8 mouse cellular contexts compared by ENCODE assay signal in the genomic region with DNA sequence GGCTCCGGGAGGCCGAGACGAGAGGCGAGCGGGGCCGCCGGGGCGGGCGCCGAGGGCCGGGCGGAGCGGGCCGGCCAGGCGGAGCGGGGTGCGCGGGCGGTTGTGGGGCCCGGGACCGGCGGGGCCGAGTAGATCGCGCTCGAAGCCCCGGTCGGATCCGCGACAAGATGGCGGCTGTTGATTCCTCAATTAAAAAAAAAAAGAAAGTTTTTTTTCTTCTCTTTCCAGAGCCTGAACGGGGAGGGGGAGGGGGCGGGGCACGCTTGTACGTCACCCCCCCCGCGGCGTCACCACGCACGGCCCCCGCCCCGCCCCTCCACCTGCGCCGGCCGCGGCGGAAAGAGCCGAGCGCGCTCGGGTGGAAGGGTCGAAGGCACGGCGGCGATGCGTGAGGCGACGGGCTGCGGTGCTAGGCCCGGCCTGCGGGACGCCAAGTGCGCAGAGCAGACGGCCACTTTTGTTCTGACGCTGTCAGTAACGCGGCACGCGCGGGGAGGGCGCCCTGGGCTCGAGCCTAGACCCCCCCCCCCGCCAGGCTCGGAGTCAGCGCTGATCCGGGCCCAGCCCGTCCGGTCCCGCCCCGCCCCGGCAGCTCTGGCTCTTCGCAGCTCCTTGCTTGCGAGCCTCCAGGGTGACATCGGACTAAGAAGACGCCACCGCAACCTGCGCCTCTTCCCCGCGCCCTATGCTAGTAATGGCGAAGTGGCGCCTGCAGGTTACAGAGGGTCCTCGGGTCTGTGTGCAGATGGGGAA. TPM values are rescaled to one million over a fixed set of nuclear protein-coding genes. Genes with fewer than 3 reads are reported as not detected.
DNase-seq lines count a peak whose midpoint lies in the region; ATAC-seq and TF ChIP-seq lines count a peak whose summit lies in the region.

Crebbp (minus strand) TSS at position 199 of the 753 bp plus-strand sequence.

- peak within 1 kb of the TSS; percentile 96 for H3ac ChIP-seq in myocyte (ENCODE audit: control insufficient read depth, insufficient read length)

- H3K9me3 ChIP-seq in heart, embryonic 11.5 days (replicated peaks; ENCODE audit: control insufficient read depth, low read length), result no peaks in the 10 kb centered on the region
- no peaks in the 10 kb centered on the region for H3K9me3 ChIP-seq in kidney, embryonic 16.5 days (ENCODE audit: low read length)

- peak within 1 kb of the TSS; percentile 92 for H3K9ac ChIP-seq in heart, embryonic 11.5 days (ENCODE audit: low read depth, low read length)
- peak within 1 kb of the TSS; percentile 99 for H3K9ac ChIP-seq in kidney, embryonic 16.5 days (replicated peaks; ENCODE audit: low read length)
- H3K9ac ChIP-seq in liver, adult 2 months (ENCODE audit: low read depth, low read length), result peak within 1 kb of the TSS; percentile 83

- TF ChIP-seq CTCF in bone marrow macrophage, adult 2 months (IDR thresholded peaks at IDR 0.05; ENCODE audit: low read depth, low read length), result no peak
- no peak for TF ChIP-seq CTCF in embryonic fibroblast, embryonic 13.5 days (IDR thresholded peaks at IDR 0.05; ENCODE audit: borderline replicate concordance, insufficient read depth, low read length)
- no peak for TF ChIP-seq CTCF in liver, adult 2 months (IDR thresholded peaks at IDR 0.05; ENCODE audit: low read depth, low read length)

- peak; percentile 91 for ATAC-seq in heart, embryonic 11.5 days (replicated peaks; ENCODE audit: insufficient number of reproducible peaks, low FRiP score, low TSS enrichment)
- peak; percentile 93 for ATAC-seq in kidney, embryonic 16.5 days (ENCODE audit: low FRiP score, low TSS enrichment)

- TF ChIP-seq POLR2A in bone marrow macrophage, adult 2 months (IDR thresholded peaks at IDR 0.05; ENCODE audit: borderline replicate concordance, low read depth, low read length), result no peak
- peak; percentile 88 for TF ChIP-seq POLR2A in embryonic fibroblast, embryonic 13.5 days (IDR thresholded peaks at IDR 0.05; ENCODE audit: low read depth, low read length)
- 0 out of 2 replicates have a peak, but pooled peaks have one; percentile 5 for TF ChIP-seq POLR2A in liver, adult 2 months (IDR thresholded peaks at IDR 0.05; ENCODE audit: extremely low read depth, insufficient read depth, low read length)
- peak; percentile 96 for TF ChIP-seq POLR2A in myocyte (IDR thresholded peaks at IDR 0.05; ENCODE audit: insufficient read length, low read depth)

- under 1% methylated on average over 81 of the region's 92 CpGs for WGBS in heart, embryonic 11.5 days (ENCODE audit: insufficient replicate concordance)
- under 1% methylated on average over 61 of the region's 92 CpGs for WGBS in kidney, embryonic 16.5 days
- 2% methylated on average over 84 of the region's 92 CpGs for WGBS in liver, adult 2 months

- H3K4me3 ChIP-seq in bone marrow macrophage, adult 2 months (ENCODE audit: insufficient read depth, low read length), result peak within 1 kb of the TSS; percentile 98
- peak within 1 kb of the TSS; percentile 95 for H3K4me3 ChIP-seq in embryonic fibroblast, embryonic 13.5 days (ENCODE audit: insufficient read depth, low read length)
- peak within 1 kb of the TSS; percentile 94 for H3K4me3 ChIP-seq in heart, embryonic 11.5 days (ENCODE audit: low read depth, low read length)
- peak within 1 kb of the TSS; percentile 99 for H3K4me3 ChIP-seq in kidney, embryonic 16.5 days (ENCODE audit: low read length)
- peak within 1 kb of the TSS; percentile 99 for H3K4me3 ChIP-seq in liver, adult 2 months (ENCODE audit: insufficient read depth, low read depth, low read length)
- peak within 1 kb of the TSS; percentile 81 for H3K4me3 ChIP-seq in myocyte

- 0 out of 2 replicates have a peak, but pooled peaks cover 5% of the 10 kb centered on the region for H3K27me3 ChIP-seq in heart, embryonic 11.5 days (ENCODE audit: control insufficient read depth, insufficient read depth, low read length)
- H3K27me3 ChIP-seq in kidney, embryonic 16.5 days (ENCODE audit: insufficient read depth, low read length), result no peaks in the 10 kb centered on the region
- H3K27me3 ChIP-seq in liver, adult 2 months (ENCODE audit: control insufficient read depth, insufficient read depth, low read length), result no peaks in the 10 kb centered on the region
- H3K27me3 ChIP-seq in myocyte (ENCODE audit: control insufficient read depth, insufficient read depth, insufficient read length), result peaks cover 3% of the 10 kb centered on the region
- H3K27me3 ChIP-seq in splenic B cell, adult 2 months (ENCODE audit: control insufficient read depth, insufficient read depth, low read length, poor library complexity, severe bottlenecking), result no peaks in the 10 kb centered on the region

- peak; percentile 93 for DNase-seq in A20 (ENCODE audit: low read depth, low spot score)
- DNase-seq in liver, adult 2 months (ENCODE audit: extremely low read depth, low read depth, low spot score), result peak; percentile 51
- peak; percentile 95 for DNase-seq in splenic B cell, adult 2 months (ENCODE audit: low read depth, low spot score)

- H3K36me3 ChIP-seq in heart, embryonic 11.5 days (ENCODE audit: control insufficient read depth, insufficient read depth, low read length), result no peaks in the 10 kb centered on the region
- no peaks in the 10 kb centered on the region for H3K36me3 ChIP-seq in kidney, embryonic 16.5 days (ENCODE audit: insufficient read depth, low read length)
- no peaks in the 10 kb centered on the region for H3K36me3 ChIP-seq in liver, adult 2 months (ENCODE audit: control insufficient read depth, insufficient read depth, low read length)
- no peaks in the 10 kb centered on the region for H3K36me3 ChIP-seq in myocyte (ENCODE audit: control insufficient read depth, insufficient read depth)
- H3K36me3 ChIP-seq in splenic B cell, adult 2 months (ENCODE audit: control insufficient read depth, insufficient read depth, low read length, poor library complexity, severe bottlenecking), result no peaks in the 10 kb centered on the region

- H3K4me1 ChIP-seq in bone marrow macrophage, adult 2 months (ENCODE audit: control insufficient read depth, insufficient read depth, low read length), result peaks cover 14% of the 10 kb centered on the region
- peaks cover 5% of the 10 kb centered on the region; the same call in 1 of the 2 replicates for H3K4me1 ChIP-seq in embryonic fibroblast, embryonic 13.5 days (ENCODE audit: control insufficient read depth, insufficient read depth, low read length)
- peaks cover 15% of the 10 kb centered on the region for H3K4me1 ChIP-seq in heart, embryonic 11.5 days (ENCODE audit: control insufficient read depth, insufficient read depth, low read length)
- peaks cover 14% of the 10 kb centered on the region for H3K4me1 ChIP-seq in kidney, embryonic 16.5 days (ENCODE audit: insufficient read depth, low read length)
- H3K4me1 ChIP-seq in liver, adult 2 months (ENCODE audit: control insufficient read depth, insufficient read depth, low read length), result peaks cover 18% of the 10 kb centered on the region

- H3K79me2 ChIP-seq in liver, adult 2 months (ENCODE audit: control insufficient read depth, insufficient read depth, low read length), result peaks cover 28% of the 10 kb centered on the region
- peaks cover 42% of the 10 kb centered on the region for H3K79me2 ChIP-seq in myocyte (ENCODE audit: control insufficient read depth, insufficient read depth)

- peak within 1 kb of the TSS; percentile 51; the same call in 1 of the 2 replicates for H3K27ac ChIP-seq in bone marrow macrophage, adult 2 months (ENCODE audit: insufficient read depth, low read depth, low read length)
- peak within 1 kb of the TSS; percentile 83; the same call in 1 of the 2 replicates for H3K27ac ChIP-seq in embryonic fibroblast, embryonic 13.5 days (ENCODE audit: insufficient read depth, low read length)
- H3K27ac ChIP-seq in heart, embryonic 11.5 days (ENCODE audit: low read depth, low read length), result peak within 1 kb of the TSS; percentile 94
- peak within 1 kb of the TSS; percentile 99 for H3K27ac ChIP-seq in kidney, embryonic 16.5 days (ENCODE audit: low read length)
- peak within 1 kb of the TSS; percentile 66 for H3K27ac ChIP-seq in liver, adult 2 months (replicated peaks; ENCODE audit: insufficient read depth, low read depth, low read length)

- peak within 1 kb of the TSS; percentile 96 for H3K4me2 ChIP-seq in heart, embryonic 11.5 days
- H3K4me2 ChIP-seq in kidney, embryonic 16.5 days (replicated peaks; ENCODE audit: low read depth, low read length), result peak within 1 kb of the TSS; percentile 86
- peak within 1 kb of the TSS; percentile 99 for H3K4me2 ChIP-seq in myocyte (ENCODE audit: low read depth)

TF ChIP-seq in myocyte, 11 proteins besides CTCF, POLR2A, EP300 and RAD21:
- TF ChIP-seq TCF3 (IDR thresholded peaks at IDR 0.05; ENCODE audit: insufficient read length, low read depth) (no peak), POLR2AphosphoS2 (IDR thresholded peaks at IDR 0.05; ENCODE audit: insufficient read length, low read depth) (peak; percentile 77), CEBPB (IDR thresholded peaks at IDR 0.05; ENCODE audit: insufficient read depth, poor library complexity, severe bottlenecking) (no peak), USF1 (IDR thresholded peaks at IDR 0.05; ENCODE audit: low read depth) (no peak), REST (IDR thresholded peaks at IDR 0.05; ENCODE audit: insufficient read depth, insufficient read length) (no peak), SRF (IDR thresholded peaks at IDR 0.05; ENCODE audit: control insufficient read depth, insufficient read length, low read depth) (no peak), E2F4 (IDR thresholded peaks at IDR 0.05; ENCODE audit: insufficient read depth) (no peak), MYOG (IDR thresholded peaks at IDR 0.05; ENCODE audit: control insufficient read depth in 1 of 3, insufficient read depth in 1 of 3, insufficient read length in 2 of 3, low read depth in 2 of 3) (peak in 2 of 3 experiments; percentile 53 to 64), TCF12 (IDR thresholded peaks at IDR 0.05; ENCODE audit: insufficient read depth, poor library complexity, severe bottlenecking) (no peak), MYOD1 (IDR thresholded peaks at IDR 0.05; ENCODE audit: control insufficient read depth in 1 of 3, insufficient read length in 2 of 3, low read depth in 2 of 3) (peak in 2 of 3 experiments; percentile 22 to 74), MAX (IDR thresholded peaks at IDR 0.05; ENCODE audit: low read depth) (no peak)
TF ChIP-seq in myocyte: peak in this region for 3.

RNA-seq across cellular contexts. Expression of gene Crebbp, which starts in this region (rescaled TPM):
- 41.4 and 44.5 TPM in 2 replicates for polyA plus RNA-seq in bone marrow macrophage, adult 2 months (2012; ENCODE audit: insufficient read depth, insufficient read length, missing spikeins)
- 47.2 and 62.2 TPM in 2 replicates for polyA plus RNA-seq in embryonic fibroblast, embryonic 13.5 days (2011; ENCODE audit: insufficient read length, low read depth, missing spikeins)
- 20.5 and 27.9 TPM in 2 replicates for polyA plus RNA-seq in heart, embryonic 11.5 days (2014; fragmentation: Nextera tagmentation; extraction: Ambion mirVana)
- 31.2 and 35.3 TPM in 2 replicates for polyA plus RNA-seq in kidney, embryonic 16.5 days (2015; fragmentation: Nextera tagmentation; extraction: Ambion mirVana)
- total RNA-seq in liver, adult 2 months (2014; rRNA removed), result 10.1 and 15.2 TPM in 2 replicates
- polyA plus RNA-seq in liver, adult 2 months (2012; rRNA removed), result 7.0 and 8.4 TPM in 2 replicates
- 7.1 TPM for polyA plus RNA-seq in myocyte (2012; fragmentation: generic; extraction: Trizol)

Comparison
In these comparisons a context has a peak if more than half of its experiments do, and no peak if none do; other contexts are left out.
1. Peak in every context shown above with its lines: DNase-seq, ATAC-seq, H3K4me3 ChIP-seq and H3K27ac ChIP-seq.